Mouse (Mus musculus) MEL (cell line): ENCODE data around the gene Hadhb. TPM values are rescaled to one million over a fixed set of nuclear protein-coding genes. Genes with fewer than 3 reads are reported as not detected.

Experiments
- DNase-seq: peaks from one replicate; pipeline ENCODE4 v3.0.0; 2011; ENCODE audit warnings: low read depth, low spot score
- H3K27ac ChIP-seq: 2 replicates; pipeline ENCODE4 v1.5.1; 2012; ENCODE audit warnings: low read depth, mild to moderate bottlenecking, control low read depth, low read length, moderate library complexity; ENCODE audit not compliant: control insufficient read depth
- H3K27me3 ChIP-seq, 2 experiments: fragments of 150-350 bp in 1 of 2; sonication (generic) in 1 of 2; 2 replicates each; pipeline ENCODE4 v1.6.1; 2012; ENCODE audit warnings: low read length in 2 of 2, mild to moderate bottlenecking in 2 of 2, improper control_type of control experiment in 1 of 2, moderate library complexity in 1 of 2; ENCODE audit not compliant: insufficient read depth in 2 of 2, control insufficient read depth in 1 of 2
- H3K36me3 ChIP-seq, 2 experiments: 2 replicates each; pipeline ENCODE4 v1.6.1; 2012 to 2014; ENCODE audit warnings: low read length in 2 of 2, improper control_type of control experiment in 1 of 2, inconsistent platforms in 1 of 2, mild to moderate bottlenecking in 1 of 2; ENCODE audit not compliant: insufficient read depth in 2 of 2, control insufficient read depth in 1 of 2
- H3K4me1 ChIP-seq, 2 experiments: fragments of 150-350 bp in 1 of 2; sonication (generic) in 1 of 2; 2 replicates each; pipeline ENCODE4 v1.6.1; 2012; ENCODE audit warnings: low read length in 2 of 2, improper control_type of control experiment in 1 of 2, mild to moderate bottlenecking in 1 of 2; ENCODE audit not compliant: insufficient read depth in 2 of 2, control insufficient read depth in 1 of 2
- H3K4me3 ChIP-seq, 2 experiments: fragments of 150-350 bp in 1 of 2; sonication (generic) in 1 of 2; 2 replicates each; pipeline ENCODE4 v1.5.1; 2012; ENCODE audit warnings: low read depth in 2 of 2, low read length in 2 of 2, mild to moderate bottlenecking in 2 of 2, moderate library complexity in 2 of 2, control low read depth in 1 of 2, improper control_type of control experiment in 1 of 2; ENCODE audit not compliant: control insufficient read depth in 1 of 2, insufficient read depth in 1 of 2
- H3K79me2 ChIP-seq: 2 replicates; pipeline ENCODE4 v1.6.1; 2012; ENCODE audit warnings: mild to moderate bottlenecking, low read length, moderate library complexity; ENCODE audit not compliant: control insufficient read depth, poor library complexity, insufficient read depth
- H3K9ac ChIP-seq: 2 replicates; pipeline ENCODE4 v1.6.1; 2012; ENCODE audit warnings: low read depth, mild to moderate bottlenecking, control low read depth, low read length, moderate library complexity; ENCODE audit not compliant: control insufficient read depth, poor library complexity, severe bottlenecking
- H3K9me3 ChIP-seq: fragments of 150-350 bp; sonication (generic); replicated peaks from 2 replicates; pipeline ENCODE4 v1.6.1; 2012; ENCODE audit warnings: mild to moderate bottlenecking, low read length, improper control_type of control experiment, moderate library complexity; ENCODE audit not compliant: insufficient read depth
- BHLHE40 ChIP-seq: IDR thresholded peaks from 2 replicates; pipeline ENCODE4 v1.6.1; 2012; ENCODE audit warnings: low read depth, mild to moderate bottlenecking, inconsistent platforms, low read length, improper control_type of control experiment, borderline replicate concordance
- CHD1 ChIP-seq: IDR thresholded peaks from 2 replicates; pipeline ENCODE4 v1.6.1; 2012; ENCODE audit warnings: low read depth, mild to moderate bottlenecking, inconsistent platforms, low read length, improper control_type of control experiment
- CHD2 ChIP-seq: IDR thresholded peaks from 2 replicates; pipeline ENCODE4 v1.6.1; 2011; ENCODE audit warnings: low read length, improper control_type of control experiment
- E2F4 ChIP-seq: IDR thresholded peaks from 2 replicates; pipeline ENCODE4 v1.6.1; 2011; ENCODE audit warnings: low read depth, low read length, improper control_type of control experiment, borderline replicate concordance
- EP300 ChIP-seq, 2 experiments: IDR thresholded peaks; 2 replicates each; pipeline ENCODE4 v1.6.1; 2011; ENCODE audit warnings: improper control_type of control experiment in 2 of 2, low read length in 2 of 2, low read depth in 1 of 2, mild to moderate bottlenecking in 1 of 2
- ETS1 ChIP-seq: IDR thresholded peaks from 2 replicates; pipeline ENCODE4 v1.6.1; 2012; ENCODE audit warnings: low read depth, mild to moderate bottlenecking, inconsistent platforms, low read length, improper control_type of control experiment, moderate library complexity
- GABPA ChIP-seq: IDR thresholded peaks from 2 replicates; pipeline ENCODE4 v1.6.1; 2012; ENCODE audit warnings: low read depth, mild to moderate bottlenecking, inconsistent platforms, low read length, improper control_type of control experiment, moderate library complexity
- JUND ChIP-seq: IDR thresholded peaks from 2 replicates; pipeline ENCODE4 v1.6.1; 2011; ENCODE audit warnings: low read depth, mild to moderate bottlenecking, improper control_type of control experiment, low read length
- KAT2A ChIP-seq: conservative IDR thresholded peaks from 2 replicates; pipeline ENCODE4 v1.6.1; 2012; ENCODE audit warnings: low read depth, low read length, improper control_type of control experiment, inconsistent platforms
- MAFK ChIP-seq: IDR thresholded peaks from 2 replicates; pipeline ENCODE4 v1.6.1; 2011; ENCODE audit warnings: low read depth, mild to moderate bottlenecking, low read length, improper control_type of control experiment, borderline replicate concordance
- MAX ChIP-seq: IDR thresholded peaks from 2 replicates; pipeline ENCODE4 v1.6.1; 2011; ENCODE audit warnings: low read length, improper control_type of control experiment
- MAZ ChIP-seq: IDR thresholded peaks from 2 replicates; pipeline ENCODE4 v1.6.1; 2012; ENCODE audit warnings: low read depth, mild to moderate bottlenecking, inconsistent platforms, low read length, improper control_type of control experiment
- MEF2A ChIP-seq: IDR thresholded peaks from 2 replicates; pipeline ENCODE4 v1.6.1; 2014; ENCODE audit warnings: low read depth, mild to moderate bottlenecking, inconsistent platforms, low read length, improper control_type of control experiment; ENCODE audit not compliant: poor library complexity, insufficient replicate concordance, severe bottlenecking; ENCODE audit errors: extremely low read depth
- NELFE ChIP-seq: IDR thresholded peaks from 2 replicates; pipeline ENCODE4 v1.6.1; 2011; ENCODE audit warnings: low read depth, low read length, improper control_type of control experiment
- NRF1 ChIP-seq: IDR thresholded peaks from 2 replicates; pipeline ENCODE4 v1.6.1; 2014; ENCODE audit warnings: low read depth, mild to moderate bottlenecking, inconsistent platforms, low read length, improper control_type of control experiment, moderate library complexity; ENCODE audit not compliant: poor library complexity, insufficient read depth, severe bottlenecking
- POLR2AphosphoS2 ChIP-seq: IDR thresholded peaks from 2 replicates; pipeline ENCODE4 v1.6.1; 2011; ENCODE audit warnings: low read length, improper control_type of control experiment
- POLR2AphosphoS5 ChIP-seq: IDR thresholded peaks from 2 replicates; pipeline ENCODE4 v1.6.1; 2012; ENCODE audit warnings: low read depth, borderline replicate concordance, mild to moderate bottlenecking, inconsistent platforms, low read length, moderate library complexity, mixed read lengths
- RAD21 ChIP-seq: IDR thresholded peaks from 2 replicates; pipeline ENCODE4 v1.6.1; 2011; ENCODE audit warnings: mild to moderate bottlenecking, low read depth, low read length, improper control_type of control experiment
- RCOR1 ChIP-seq: IDR thresholded peaks from 2 replicates; pipeline ENCODE4 v1.6.1; 2012; ENCODE audit warnings: low read depth, mild to moderate bottlenecking, inconsistent platforms, low read length, improper control_type of control experiment
- TAL1 ChIP-seq: IDR thresholded peaks from 2 replicates; pipeline ENCODE4 v1.6.1; 2012; ENCODE audit warnings: mild to moderate bottlenecking, inconsistent platforms, low read length, moderate library complexity, mixed read lengths
- TCF12 ChIP-seq: IDR thresholded peaks from 2 replicates; pipeline ENCODE4 v1.6.1; 2014; ENCODE audit warnings: low read depth, mild to moderate bottlenecking, inconsistent platforms, low read length, improper control_type of control experiment, moderate library complexity
- ZC3H11A ChIP-seq: IDR thresholded peaks from 2 replicates; pipeline ENCODE4 v1.6.1; 2012; ENCODE audit warnings: low read depth, mild to moderate bottlenecking, inconsistent platforms, low read length, improper control_type of control experiment
- ZKSCAN1 ChIP-seq: IDR thresholded peaks from 2 replicates; pipeline ENCODE4 v1.6.1; 2012; ENCODE audit warnings: low read depth, mild to moderate bottlenecking, inconsistent platforms, low read length, improper control_type of control experiment, moderate library complexity
- ZMIZ1 ChIP-seq: IDR thresholded peaks from 2 replicates; pipeline ENCODE4 v1.6.1; 2012; ENCODE audit warnings: low read depth, mild to moderate bottlenecking, inconsistent platforms, low read length, improper control_type of control experiment, moderate library complexity
- polyA plus RNA-seq, 2 experiments: library from polyadenylated mRNA; stranded (reverse) in 1 of 2; unstranded in 1 of 2; fragments of >175 nt in 1 of 2; fragments of >200 nt in 1 of 2; gene quantifications; 2 replicates each; pipeline versions ENCODE4 v1.2.1 to v1.2.4; 2012; ENCODE audit warnings: low replicate concordance in 2 of 2, low read depth in 1 of 2; ENCODE audit not compliant: insufficient read length in 2 of 2, insufficient read depth in 1 of 2, missing spikeins in 1 of 2
- total RNA-seq: library from RNA; depleted of rRNA; stranded (reverse); fragments of 300-350 nt; gene quantifications from 2 replicates; pipeline ENCODE4 v1.2.3, GENCODE M21; 2012

Hadhb gene
- total and polyA plus RNA-seq, 3 experiments = 33.0 to 162 (median 161) TPM

DNA sequence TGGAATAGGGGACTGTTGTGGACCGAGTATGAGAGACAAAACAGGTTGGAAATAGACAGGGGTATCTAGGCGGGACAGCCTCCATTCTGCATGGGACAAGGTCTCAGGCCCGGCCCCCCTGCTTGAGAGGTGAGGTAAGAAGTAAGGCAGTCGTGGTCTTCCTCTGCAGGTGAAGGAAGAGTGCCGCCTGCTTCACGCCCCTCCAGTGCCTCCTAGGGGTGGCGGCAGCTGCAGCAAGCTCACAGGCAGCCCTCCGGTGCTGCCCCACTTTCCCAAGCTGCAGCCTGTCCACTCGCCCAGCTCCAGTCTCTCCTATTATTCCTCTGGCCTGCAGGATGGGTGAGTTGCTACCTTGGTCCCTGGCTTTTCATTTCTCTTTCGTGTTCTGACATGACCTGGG, 39.3 kb upstream of the Hadhb start:
- DNase-seq = no peak
- Histone ChIP-seq H3K79me2 (no peaks in the 10 kb centered on the region), H3K9ac (no peak overlapping the region), H3K9me3 (no peaks in the 10 kb centered on the region), H3K27ac (no peak overlapping the region), H3K4me3 (no peak overlapping the region), H3K4me1 (no peaks in the 10 kb centered on the region), H3K36me3 (no peaks in the 10 kb centered on the region), H3K27me3 (no peaks in the 10 kb centered on the region)
- no peak for TF ChIP-seq RAD21
- no peak for TF ChIP-seq ETS1
- no peak for TF ChIP-seq GABPA
- no peak for TF ChIP-seq BHLHE40
- no peak for TF ChIP-seq POLR2AphosphoS5
- TF ChIP-seq TAL1 = no peak
- no peak for TF ChIP-seq TCF12
- no peak for TF ChIP-seq MEF2A
- TF ChIP-seq JUND = no peak

DNA sequence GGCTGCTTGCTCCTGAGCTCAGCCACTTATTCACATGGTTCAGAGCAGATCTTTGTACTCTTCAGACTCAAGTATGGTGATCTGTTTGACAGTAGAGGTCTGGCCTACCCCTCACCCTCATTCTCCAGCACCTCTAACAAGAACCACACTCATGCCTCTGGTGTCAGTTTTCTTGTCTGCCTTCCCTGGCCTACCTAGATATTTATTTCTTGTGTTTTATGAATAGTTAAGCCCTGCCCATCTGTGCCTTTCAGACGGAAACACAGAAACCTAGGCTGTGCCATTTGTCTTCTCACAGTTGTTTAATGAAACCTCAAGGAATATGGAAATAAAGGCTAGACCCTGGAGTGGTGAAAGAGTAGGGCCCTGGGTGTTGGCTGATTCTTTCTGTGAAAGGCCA, 37.0 kb upstream of the Hadhb start:
- Histone ChIP-seq H3K27ac (no peak overlapping the region), H3K36me3 (no peaks in the 10 kb centered on the region), H3K4me3 (no peak overlapping the region), H3K27me3 (no peaks in the 10 kb centered on the region), H3K4me1 (no peaks in the 10 kb centered on the region), H3K79me2 (no peaks in the 10 kb centered on the region), H3K9me3 (no peaks in the 10 kb centered on the region), H3K9ac (no peak overlapping the region)
- TF ChIP-seq POLR2AphosphoS2 (no peak; the same call in 1 of the 2 replicates), CHD2 (no peak), MAX (no peak), KAT2A (no peak), EP300 (IDR thresholded peaks at IDR 0.05; ENCODE audit: low read depth in 1 of 2, low read length in 2 of 2) (no peak), ZMIZ1 (no peak), NRF1 (no peak), ZC3H11A (no peak), CHD1 (no peak), MAFK (no peak), E2F4 (no peak), MAZ (no peak), NELFE (no peak), ZKSCAN1 (no peak), RCOR1 (no peak)
- no peak for DNase-seq
